Mouse (Mus musculus) liver, embryonic 14.5 days (tissue): ENCODE results near the gene Epb41l1.

Experiments
- CTCF ChIP-seq: IDR thresholded peaks from 2 replicates; pipeline ENCODE4 v1.5.1; 2016; ENCODE audit warnings: antibody characterized with exemption, low read depth, control low read depth
- EP300 ChIP-seq: IDR thresholded peaks from 2 replicates; pipeline ENCODE4 v1.6.1; 2016; ENCODE audit warnings: antibody characterized with exemption, low read depth

- TF ChIP-seq CTCF: no peak
- TF ChIP-seq EP300: no peak
Observed at GRCm38 (mm10) chr2:156542410-156542809, 121.7 kb downstream of the Epb41l1 start.
